ENCODE assay signal across 16 mouse cellular contexts in the genomic region with DNA sequence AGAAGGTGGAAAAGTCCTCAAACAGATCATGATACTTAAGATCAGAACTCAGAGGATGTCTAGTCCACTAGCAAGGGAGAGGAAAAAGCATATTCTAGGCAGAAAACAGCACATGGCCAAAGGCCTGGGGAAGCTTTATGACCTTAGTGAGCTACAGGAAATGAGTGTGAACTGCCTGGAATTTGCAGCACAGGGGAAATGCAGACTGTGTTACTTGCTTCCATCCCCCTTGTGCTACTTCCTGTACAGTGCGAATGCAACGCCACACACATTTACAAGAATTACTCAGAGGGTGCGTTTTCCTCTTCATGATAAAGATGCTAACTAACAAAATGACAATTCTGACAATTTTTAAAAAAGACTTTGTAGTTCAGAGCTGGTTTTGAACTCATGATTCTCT. TPM values are rescaled to one million over a fixed set of nuclear protein-coding genes. Genes with fewer than 3 reads are reported as not detected.
DNase-seq lines count a peak whose midpoint lies in the region; ATAC-seq and TF ChIP-seq lines count a peak whose summit lies in the region.
"Had no signal": no experiment of that assay in that cellular context is flagged by ENCODE, and none has a peak within 500 bp of the region (broad histone marks: within the 10 kb centered on the region; RNA-seq: fewer than 3 reads in every experiment).

No protein-coding gene starts in this region.

- H3K4me3 ChIP-seq in embryonic fibroblast, embryonic 13.5 days (ENCODE audit: insufficient read depth, low read length), result no peak overlapping the region
- no peak overlapping the region for H3K4me3 ChIP-seq in limb, embryonic 11.5 days (ENCODE audit: low read depth, low read length)
- H3K4me3 ChIP-seq: intestine, embryonic 15.5 days; layer of hippocampus, adult 2 months; lung, embryonic 15.5 days; neural tube, embryonic 12.5 days had no signal

- H3K9ac ChIP-seq in limb, embryonic 11.5 days (ENCODE audit: low read length), result no peak overlapping the region
- H3K9ac ChIP-seq: intestine, embryonic 15.5 days; lung, embryonic 15.5 days; neural tube, embryonic 12.5 days had no signal

- peak overlapping the region; percentile 61; the same call in 1 of the 2 replicates for H3K27ac ChIP-seq in embryonic fibroblast, embryonic 13.5 days (ENCODE audit: insufficient read depth, low read length)
- no peak overlapping the region for H3K27ac ChIP-seq in limb, embryonic 11.5 days (replicated peaks; ENCODE audit: low read depth, low read length)
- H3K27ac ChIP-seq: intestine, embryonic 15.5 days; layer of hippocampus, adult 2 months; lung, embryonic 15.5 days; neural tube, embryonic 12.5 days had no signal

- peaks cover 8% of the 10 kb centered on the region for H3K4me1 ChIP-seq in embryonic fibroblast, embryonic 13.5 days (ENCODE audit: control insufficient read depth, insufficient read depth, low read length)
- 0 out of 2 replicates have a peak, but pooled peaks cover 2% of the 10 kb centered on the region for H3K4me1 ChIP-seq in limb, embryonic 11.5 days (ENCODE audit: control insufficient read depth, insufficient read depth, low read length)
- H3K4me1 ChIP-seq: intestine, embryonic 15.5 days; lung, embryonic 15.5 days; neural tube, embryonic 12.5 days had no signal

- no peak for TF ChIP-seq POLR2A in embryonic fibroblast, embryonic 13.5 days (IDR thresholded peaks at IDR 0.05; ENCODE audit: low read depth, low read length)

- H3K27me3 ChIP-seq in limb, embryonic 11.5 days (ENCODE audit: control insufficient read depth, insufficient read depth, low read length), result no peaks in the 10 kb centered on the region
- H3K27me3 ChIP-seq: intestine, embryonic 15.5 days; lung, embryonic 15.5 days; neural tube, embryonic 12.5 days had no signal

- no peaks in the 10 kb centered on the region for H3K36me3 ChIP-seq in limb, embryonic 11.5 days (ENCODE audit: control insufficient read depth, insufficient read depth, low read length)
- H3K36me3 ChIP-seq: intestine, embryonic 15.5 days; lung, embryonic 15.5 days; neural tube, embryonic 12.5 days had no signal

- peak; percentile 57; the same call in 1 of the 2 replicates for ATAC-seq in limb, embryonic 11.5 days (ENCODE audit: insufficient number of reproducible peaks, low FRiP score, low TSS enrichment, low read depth)
- ATAC-seq: intestine, embryonic 15.5 days; midbrain, embryonic 16.5 days had no signal

- no peak overlapping the region for H3K4me2 ChIP-seq in limb, embryonic 11.5 days (ENCODE audit: low read depth, severe bottlenecking)
- H3K4me2 ChIP-seq: heart, embryonic 11.5 days; intestine, embryonic 15.5 days; lung, embryonic 15.5 days; neural tube, embryonic 12.5 days had no signal

- no peak for TF ChIP-seq CTCF in embryonic fibroblast, embryonic 13.5 days (IDR thresholded peaks at IDR 0.05; ENCODE audit: borderline replicate concordance, insufficient read depth, low read length)

- H3K9me3 ChIP-seq in limb, embryonic 11.5 days (ENCODE audit: control insufficient read depth, low read length), result no peaks in the 10 kb centered on the region
- H3K9me3 ChIP-seq: intestine, embryonic 15.5 days; lung, embryonic 15.5 days; neural tube, embryonic 12.5 days had no signal

- peak; percentile 21 for DNase-seq in kidney, adult 9 months
- no peak for DNase-seq in kidney, adult 8-10 months
- peak; percentile 40 for DNase-seq in 416B (ENCODE audit: low read depth)
- peak; percentile 40 for DNase-seq in limb, embryonic 11.5 days (ENCODE audit: low spot score)
- DNase-seq in cerebellum, adult 18-20 months, result no peak
- DNase-seq in spleen, postnatal 10 days (ENCODE audit: low spot score in 2 of 2), result no peak
- no peak for DNase-seq in retina, postnatal 1 day
- DNase-seq: cerebellum, postnatal 10 days; right cerebral cortex, postnatal 4 days had no signal

- WGBS in limb, embryonic 11.5 days, result 27% methylated on average over 3 of the region's 3 CpGs

RNA-seq across cellular contexts. Expression of a gene that starts 41.8 kb away (rescaled TPM):
- 26.5 and 34.1 TPM in 2 replicates for polyA plus RNA-seq in embryonic fibroblast, embryonic 13.5 days (2011; ENCODE audit: insufficient read length, low read depth, missing spikeins)
- 33.1 and 38.6 TPM in 2 replicates for polyA plus RNA-seq in limb, embryonic 11.5 days (2014; fragmentation: Nextera tagmentation; extraction: Ambion mirVana)

Comparison
In these comparisons a context has a peak if more than half of its experiments do, and no peak if none do; other contexts are left out.
1. DNase-seq: peak in kidney, adult 9 months (single experiment), 416B (single experiment) and limb, embryonic 11.5 days (single experiment); none in kidney, adult 8-10 months (0 of 2), cerebellum, adult 18-20 months (0 of 2), spleen, postnatal 10 days (0 of 2) and retina, postnatal 1 day (single experiment).